Mouse (Mus musculus): ENCODE data around the gene Fgr. TPM values are rescaled to one million over a fixed set of nuclear protein-coding genes. Genes with fewer than 3 reads are reported as not detected.

The Fgr gene
- polyA plus RNA-seq, 1 experiment from 2014 or later, result not detected

DNA sequence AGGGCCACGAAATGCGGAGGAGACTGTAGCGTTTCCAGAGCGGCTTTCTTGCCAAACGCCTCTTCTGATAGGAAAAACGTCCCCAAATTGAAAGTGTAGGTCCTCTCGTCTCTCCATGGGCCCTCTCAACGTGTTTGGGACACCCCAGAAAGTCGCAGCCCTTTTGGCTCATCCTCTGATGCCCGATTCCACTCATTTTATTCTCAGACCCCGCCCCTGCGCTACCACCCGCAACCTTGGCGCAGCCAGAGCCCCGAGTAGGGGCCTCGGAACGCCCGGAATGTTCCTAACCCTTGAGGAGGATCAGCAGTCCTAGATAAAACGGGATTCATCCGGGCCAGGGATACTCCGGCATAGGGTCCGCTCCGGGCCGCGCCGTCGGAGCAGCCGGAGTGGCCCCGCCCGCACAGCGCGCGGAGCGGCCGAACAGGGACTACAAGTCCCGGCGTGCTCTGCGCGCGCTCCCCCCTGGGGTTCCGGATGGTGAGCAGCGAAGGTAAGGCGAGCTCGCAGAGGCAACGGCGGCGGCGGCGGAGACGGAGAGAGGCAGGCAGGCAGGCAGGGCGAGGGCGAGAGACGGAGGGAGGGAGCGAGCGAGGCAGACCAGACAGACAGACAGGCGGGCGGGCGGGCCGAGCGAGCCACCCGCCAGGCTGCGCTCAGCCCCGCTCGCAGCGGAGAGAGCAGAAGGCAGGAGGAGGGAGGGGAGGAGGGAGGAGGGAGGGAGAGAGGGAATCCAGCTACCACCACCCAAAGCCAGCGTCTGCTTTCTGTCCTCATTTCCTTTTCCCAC lies 37.3 kb downstream of the Fgr start, which contains the start of gene Ahdc1:
Ahdc1 (plus strand) TSS at position 233 of the 793 bp plus-strand sequence.
- Histone ChIP-seq H3K27ac (ENCODE audit: low read depth, low read length) (peak within 1 kb of the TSS; percentile 81), H3K4me2 (peak within 1 kb of the TSS; percentile 80), H3K9me3 (ENCODE audit: control insufficient read depth, low read length) (no peaks in the 10 kb centered on the region), H3K4me3 (ENCODE audit: low read depth, low read length) (peak within 1 kb of the TSS; percentile 76), H3K4me1 (ENCODE audit: control insufficient read depth, insufficient read depth, low read length) (peaks cover 41% of the 10 kb centered on the region), H3K9ac (ENCODE audit: low read length) (peak within 1 kb of the TSS; percentile 93), H3K27me3 (ENCODE audit: control insufficient read depth, insufficient read depth, low read length) (peaks cover 20% of the 10 kb centered on the region), H3K36me3 (ENCODE audit: control insufficient read depth, insufficient read depth, low read length) (no peaks in the 10 kb centered on the region)
- ATAC-seq (ENCODE audit: low FRiP score) (peak; percentile 85), DNase-seq (ENCODE audit: low spot score, missing footprints) (peak; percentile 100)
- WGBS, result under 1% methylated on average over 59 of the region's 66 CpGs

DNA sequence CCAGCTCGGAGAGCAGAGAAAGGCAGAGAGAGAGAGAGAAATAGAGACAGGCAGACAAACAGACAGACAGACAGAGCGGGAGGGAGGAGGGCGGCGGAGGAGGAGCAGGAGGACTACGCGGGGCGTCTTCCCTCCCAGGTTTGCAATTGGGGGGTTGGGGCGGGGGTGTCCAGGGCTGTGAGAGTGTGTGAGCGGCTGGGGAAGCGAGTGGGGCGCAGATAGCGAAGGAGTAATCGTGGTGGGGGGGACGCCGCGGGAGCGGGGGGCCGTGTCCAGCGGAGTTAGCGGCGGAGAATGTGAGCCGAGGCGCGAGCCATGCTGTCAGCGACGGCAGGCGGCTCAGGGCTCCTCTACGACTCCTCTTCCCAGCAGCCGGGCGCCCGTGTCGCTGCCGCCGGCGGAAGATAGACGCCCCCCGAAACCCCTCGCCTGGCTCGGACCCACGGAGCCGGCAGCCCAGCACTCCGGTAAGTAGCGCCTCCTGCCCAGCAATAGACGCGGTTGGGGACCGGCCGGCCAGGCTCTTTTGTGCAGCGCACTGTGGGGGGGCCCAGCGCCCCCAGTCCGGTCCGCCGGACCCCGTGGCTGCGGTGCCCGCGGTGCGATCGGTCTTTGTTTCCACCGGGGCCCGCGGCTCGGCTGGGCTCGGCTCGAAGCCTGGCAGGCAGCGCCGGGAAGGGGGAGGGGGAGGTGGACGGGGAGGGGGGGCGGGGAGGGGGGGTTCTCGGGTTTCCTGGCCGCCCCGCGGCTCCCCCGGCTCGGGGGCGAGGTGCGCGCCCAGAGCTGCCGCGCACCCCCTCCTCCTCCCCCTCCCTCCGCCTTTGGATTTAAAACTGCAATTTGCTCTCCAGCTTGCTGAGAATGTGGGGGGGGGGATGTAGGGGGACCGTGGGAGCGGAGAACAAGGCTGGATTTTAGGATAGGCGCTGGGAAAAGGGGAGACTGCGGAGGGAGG lies 38.2 kb downstream of the Fgr start:
- ATAC-seq (ENCODE audit: low FRiP score) (peak; percentile 10; the same call in 1 of the 2 replicates), DNase-seq (ENCODE audit: low spot score, missing footprints) (peak; percentile 96)
- Histone ChIP-seq H3K4me2 (peak overlapping the region; percentile 80), H3K4me1 (ENCODE audit: control insufficient read depth, insufficient read depth, low read length) (peaks cover 50% of the 10 kb centered on the region), H3K27me3 (ENCODE audit: control insufficient read depth, insufficient read depth, low read length) (peaks cover 20% of the 10 kb centered on the region), H3K27ac (ENCODE audit: low read depth, low read length) (peak overlapping the region; percentile 81), H3K9ac (ENCODE audit: low read length) (peak overlapping the region; percentile 93), H3K36me3 (ENCODE audit: control insufficient read depth, insufficient read depth, low read length) (no peaks in the 10 kb centered on the region), H3K4me3 (ENCODE audit: low read depth, low read length) (peak overlapping the region; percentile 76), H3K9me3 (ENCODE audit: control insufficient read depth, low read length) (no peaks in the 10 kb centered on the region)
- 0% methylated on average over 49 of the region's 84 CpGs for WGBS

GRCm38 (mm10) chr4:133012776-133013265 lies 38.9 kb downstream of the Fgr start:
- peak overlapping the region; percentile 76 for H3K4me3 ChIP-seq (ENCODE audit: low read depth, low read length)
- peak overlapping the region; percentile 80 for H3K4me2 ChIP-seq
- H3K9me3 ChIP-seq (ENCODE audit: control insufficient read depth, low read length), result no peaks in the 10 kb centered on the region
- peak overlapping the region; percentile 81 for H3K27ac ChIP-seq (ENCODE audit: low read depth, low read length)
- H3K9ac ChIP-seq (ENCODE audit: low read length), result peak overlapping the region; percentile 93
- peaks cover 20% of the 10 kb centered on the region for H3K27me3 ChIP-seq (ENCODE audit: control insufficient read depth, insufficient read depth, low read length)
- under 1% methylated on average over 17 of the region's 17 CpGs for WGBS
- ATAC-seq (ENCODE audit: low FRiP score), result no peak
- no peaks in the 10 kb centered on the region for H3K36me3 ChIP-seq (ENCODE audit: control insufficient read depth, insufficient read depth, low read length)
- H3K4me1 ChIP-seq (ENCODE audit: control insufficient read depth, insufficient read depth, low read length), result peaks cover 51% of the 10 kb centered on the region
- DNase-seq (ENCODE audit: low spot score, missing footprints), result peak; percentile 96

DNA sequence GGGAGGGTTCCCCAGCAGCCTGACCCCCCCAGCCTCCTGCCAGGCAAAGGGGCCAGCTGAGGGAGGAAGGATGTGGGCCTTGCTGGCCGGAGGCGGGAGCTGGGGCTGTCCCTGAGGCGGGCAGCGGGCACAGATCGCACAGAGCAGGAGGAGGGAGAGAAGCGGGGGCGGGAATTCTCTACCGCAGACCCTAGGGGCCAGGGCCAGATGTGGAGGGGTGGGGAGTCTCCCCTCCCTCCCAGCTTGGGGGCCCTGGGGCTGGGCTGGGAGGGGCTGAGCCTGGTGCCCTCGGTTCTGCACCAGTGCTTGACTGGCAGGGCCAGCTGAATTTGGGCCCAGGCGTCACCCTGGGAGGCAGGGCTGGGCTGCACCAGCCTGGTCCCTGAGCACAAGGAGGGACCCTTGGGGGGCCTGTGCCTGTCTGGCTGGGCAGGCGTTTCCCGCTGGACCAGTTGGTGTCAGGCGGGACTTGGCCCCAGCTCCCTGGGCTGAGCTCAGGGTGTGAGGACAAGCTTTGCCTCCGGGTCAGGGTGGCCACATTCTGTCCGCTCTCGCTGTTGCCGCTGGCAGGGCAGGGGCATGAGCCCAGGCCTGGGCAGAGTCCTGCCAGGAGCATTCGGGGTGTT lies 39.5 kb downstream of the Fgr start:
- DNase-seq (ENCODE audit: low spot score, missing footprints) (peak; percentile 90), ATAC-seq (ENCODE audit: low FRiP score) (peak; percentile 3; the same call in 1 of the 2 replicates)
- Histone ChIP-seq H3K36me3 (ENCODE audit: control insufficient read depth, insufficient read depth, low read length) (no peaks in the 10 kb centered on the region), H3K4me3 (ENCODE audit: low read depth, low read length) (peak overlapping the region; percentile 76), H3K27ac (ENCODE audit: low read depth, low read length) (peak overlapping the region; percentile 81; the same call in 1 of the 2 replicates), H3K27me3 (ENCODE audit: control insufficient read depth, insufficient read depth, low read length) (peaks cover 20% of the 10 kb centered on the region), H3K9ac (ENCODE audit: low read length) (peak overlapping the region; percentile 93), H3K9me3 (ENCODE audit: control insufficient read depth, low read length) (no peaks in the 10 kb centered on the region), H3K4me2 (peak overlapping the region; percentile 80), H3K4me1 (ENCODE audit: control insufficient read depth, insufficient read depth, low read length) (peaks cover 51% of the 10 kb centered on the region)
- 5% methylated on average over 17 of the region's 18 CpGs for WGBS

- Histone ChIP-seq H3K4me2 (peak overlapping the region; percentile 80), H3K9ac (ENCODE audit: low read length) (no peak overlapping the region), H3K9me3 (ENCODE audit: control insufficient read depth, low read length) (no peaks in the 10 kb centered on the region), H3K27me3 (ENCODE audit: control insufficient read depth, insufficient read depth, low read length) (peaks cover 20% of the 10 kb centered on the region), H3K27ac (ENCODE audit: low read depth, low read length) (no peak overlapping the region), H3K4me1 (ENCODE audit: control insufficient read depth, insufficient read depth, low read length) (peaks cover 51% of the 10 kb centered on the region), H3K36me3 (ENCODE audit: control insufficient read depth, insufficient read depth, low read length) (no peaks in the 10 kb centered on the region), H3K4me3 (ENCODE audit: low read depth, low read length) (no peak overlapping the region; the same call in 1 of the 2 replicates)
- DNase-seq (ENCODE audit: low spot score, missing footprints) (no peak), ATAC-seq (ENCODE audit: low FRiP score) (no peak)
- WGBS, result 25% methylated on average over 5 of the region's 5 CpGs
Measured at GRCm38 (mm10) chr4:133014088-133014487, 40.2 kb downstream of the Fgr start.

- Histone ChIP-seq H3K27me3 (ENCODE audit: control insufficient read depth, insufficient read depth, low read length) (peaks cover 11% of the 10 kb centered on the region), H3K4me3 (ENCODE audit: low read depth, low read length) (no peak overlapping the region), H3K36me3 (ENCODE audit: control insufficient read depth, insufficient read depth, low read length) (no peaks in the 10 kb centered on the region), H3K9ac (ENCODE audit: low read length) (no peak overlapping the region), H3K4me1 (ENCODE audit: control insufficient read depth, insufficient read depth, low read length) (peaks cover 51% of the 10 kb centered on the region), H3K27ac (ENCODE audit: low read depth, low read length) (no peak overlapping the region), H3K4me2 (peak overlapping the region; percentile 80), H3K9me3 (ENCODE audit: control insufficient read depth, low read length) (no peaks in the 10 kb centered on the region)
- DNase-seq (ENCODE audit: low spot score, missing footprints) (peak; percentile 84), ATAC-seq (ENCODE audit: low FRiP score) (no peak)
- 32% methylated on average over 10 of the region's 10 CpGs for WGBS
Measured at GRCm38 (mm10) chr4:133014896-133015709, 41.2 kb downstream of the Fgr start.

- DNase-seq (ENCODE audit: low spot score, missing footprints) (peak; percentile 84), ATAC-seq (ENCODE audit: low FRiP score) (no peak)
- Histone ChIP-seq H3K27ac (ENCODE audit: low read depth, low read length) (no peak overlapping the region), H3K4me2 (no peak overlapping the region), H3K36me3 (ENCODE audit: control insufficient read depth, insufficient read depth, low read length) (no peaks in the 10 kb centered on the region), H3K9me3 (ENCODE audit: control insufficient read depth, low read length) (no peaks in the 10 kb centered on the region), H3K4me3 (ENCODE audit: low read depth, low read length) (no peak overlapping the region), H3K4me1 (ENCODE audit: control insufficient read depth, insufficient read depth, low read length) (peaks cover 55% of the 10 kb centered on the region), H3K27me3 (ENCODE audit: control insufficient read depth, insufficient read depth, low read length) (peaks cover 2% of the 10 kb centered on the region), H3K9ac (ENCODE audit: low read length) (no peak overlapping the region)
- WGBS, result 32% methylated on average over 9 of the region's 9 CpGs
Measured at GRCm38 (mm10) chr4:133015710-133016651, 42.1 kb downstream of the Fgr start.
